Mouse (Mus musculus): ENCODE results near the gene Spam1. TPM values are rescaled to one million over a fixed set of nuclear protein-coding genes. Genes with fewer than 3 reads are reported as not detected.

Spam1 gene
- polyA plus RNA-seq (2015; fragmentation: Nextera tagmentation; extraction: Ambion mirVana): not detected in 2 replicates

DNA sequence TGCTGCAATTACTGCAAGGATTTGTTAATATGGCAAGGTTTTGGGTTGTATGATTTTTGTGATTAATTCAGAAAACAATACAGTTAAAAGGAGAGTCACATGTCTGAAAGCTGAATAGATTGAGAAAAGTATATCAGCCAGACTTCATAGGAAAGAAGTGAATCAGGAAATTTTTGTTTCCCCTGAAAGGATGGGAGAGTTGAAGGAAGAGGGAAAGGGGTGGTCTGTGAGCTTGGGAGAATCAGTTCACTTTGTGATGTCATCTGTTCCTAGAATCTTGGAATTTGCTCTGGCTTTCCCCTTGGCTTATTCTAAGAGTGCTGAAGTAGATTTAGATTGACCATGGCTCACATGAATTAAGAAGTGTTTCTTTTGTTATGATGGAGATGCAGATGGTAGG lies at the start of gene Spam1:
Gene Spam1 (plus strand): TSS at position 301 of the 400 bp plus-strand sequence.
- no peak for ATAC-seq (ENCODE audit: low FRiP score, low TSS enrichment)
- H3K36me3 ChIP-seq (ENCODE audit: control insufficient read depth, insufficient read depth, low read length): no peaks in the 10 kb centered on the region
- H3K27me3 ChIP-seq (ENCODE audit: control insufficient read depth, insufficient read depth, low read length): no peaks in the 10 kb centered on the region
- H3K4me3 ChIP-seq (ENCODE audit: low read depth, low read length): no peak within 1 kb of the TSS
- no peak for TF ChIP-seq EP300 (optimal IDR thresholded peaks at IDR 0.05)
- no peaks in the 10 kb centered on the region for H3K4me1 ChIP-seq (replicated peaks; ENCODE audit: control insufficient read depth, insufficient read depth)
- no peak within 1 kb of the TSS for H3K9ac ChIP-seq (ENCODE audit: low read length)
- DNase-seq (ENCODE audit: low spot score): no peak
- H3K4me2 ChIP-seq (replicated peaks; ENCODE audit: low read depth): no peak within 1 kb of the TSS
- no peaks in the 10 kb centered on the region for H3K9me3 ChIP-seq (ENCODE audit: control insufficient read depth, low read length)
- no peak within 1 kb of the TSS for H3K27ac ChIP-seq (replicated peaks)

- Histone ChIP-seq H3K4me1 (replicated peaks; ENCODE audit: control insufficient read depth, insufficient read depth) (no peaks in the 10 kb centered on the region), H3K27me3 (ENCODE audit: control insufficient read depth, insufficient read depth, low read length) (no peaks in the 10 kb centered on the region), H3K4me2 (replicated peaks; ENCODE audit: low read depth) (no peak within 1 kb of the TSS), H3K27ac (replicated peaks) (no peak within 1 kb of the TSS), H3K4me3 (ENCODE audit: low read depth, low read length) (no peak within 1 kb of the TSS), H3K36me3 (ENCODE audit: control insufficient read depth, insufficient read depth, low read length) (no peaks in the 10 kb centered on the region), H3K9me3 (ENCODE audit: control insufficient read depth, low read length) (no peaks in the 10 kb centered on the region), H3K9ac (ENCODE audit: low read length) (no peak within 1 kb of the TSS)
- ATAC-seq (ENCODE audit: low FRiP score, low TSS enrichment): no peak
- 57% methylated on average over 4 of the region's 4 CpGs for WGBS
- no peak for TF ChIP-seq CTCF (IDR thresholded peaks at IDR 0.05; ENCODE audit: low read depth)
- TF ChIP-seq EP300 (optimal IDR thresholded peaks at IDR 0.05): no peak
- no peak for DNase-seq (ENCODE audit: low spot score)
These were observed 43.0 kb upstream of the Spam1 start, which contains the start of gene Hyal4 for GRCm38 (mm10) chr6:24748029-24748428. Hyal4 (plus strand) TSS chr6:24748329.

DNA sequence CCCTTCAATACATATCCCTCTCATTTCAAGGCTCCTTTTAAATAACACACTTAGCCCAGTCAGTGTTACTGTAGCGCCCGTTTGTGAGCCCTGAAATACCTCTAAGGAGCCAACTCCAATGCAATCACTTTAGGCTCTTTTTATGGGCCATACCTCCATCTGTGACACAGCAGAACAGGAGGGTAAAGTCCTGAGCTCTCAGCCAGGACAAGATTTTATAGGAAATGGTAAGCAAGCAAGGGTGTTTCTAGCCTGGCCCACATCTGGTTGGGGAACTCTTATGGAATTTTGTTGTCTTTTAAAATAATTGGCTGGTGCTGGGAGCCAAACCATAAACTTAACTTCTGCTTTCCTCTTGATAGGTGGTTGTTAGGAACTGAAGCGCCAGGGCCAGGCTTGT lies 31.7 kb upstream of the Spam1 start:
- H3K36me3 ChIP-seq (ENCODE audit: control insufficient read depth, insufficient read depth, low read length): no peaks in the 10 kb centered on the region
- DNase-seq (ENCODE audit: low spot score): no peak
- H3K4me3 ChIP-seq (ENCODE audit: low read depth, low read length): no peak overlapping the region
- no peak overlapping the region for H3K9ac ChIP-seq (ENCODE audit: low read length)
- H3K9me3 ChIP-seq (ENCODE audit: control insufficient read depth, low read length): no peaks in the 10 kb centered on the region
- no peak for ATAC-seq (ENCODE audit: low FRiP score, low TSS enrichment)
- 83% methylated on average over 3 of the region's 3 CpGs for WGBS
- no peak overlapping the region for H3K4me2 ChIP-seq (replicated peaks; ENCODE audit: low read depth)
- no peak for TF ChIP-seq EP300 (optimal IDR thresholded peaks at IDR 0.05)
- no peak for TF ChIP-seq CTCF (IDR thresholded peaks at IDR 0.05; ENCODE audit: low read depth)
- no peaks in the 10 kb centered on the region for H3K4me1 ChIP-seq (replicated peaks; ENCODE audit: control insufficient read depth, insufficient read depth)
- no peak overlapping the region for H3K27ac ChIP-seq (replicated peaks)
- H3K27me3 ChIP-seq (ENCODE audit: control insufficient read depth, insufficient read depth, low read length): no peaks in the 10 kb centered on the region

DNA sequence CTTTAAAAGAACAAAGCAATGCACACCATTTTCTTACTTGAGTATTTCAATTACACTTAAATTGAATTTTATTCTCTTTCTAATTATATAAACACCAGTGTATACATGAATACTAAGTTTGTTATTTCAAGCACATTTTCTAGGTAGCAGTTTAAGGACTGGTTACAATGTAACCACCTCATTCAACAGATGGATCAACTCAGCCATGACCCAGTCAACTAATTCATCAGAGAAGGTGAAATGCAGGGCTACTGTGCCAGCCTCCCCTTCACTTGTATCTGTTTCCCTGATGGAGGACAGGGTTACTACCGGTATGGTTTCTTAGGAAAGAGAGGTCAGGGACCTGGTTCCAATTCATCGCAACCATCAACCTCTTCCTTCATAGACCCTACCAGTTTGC lies 24.7 kb upstream of the Spam1 start:
- Histone ChIP-seq H3K4me1 (replicated peaks; ENCODE audit: control insufficient read depth, insufficient read depth) (no peaks in the 10 kb centered on the region), H3K9ac (ENCODE audit: low read length) (no peak overlapping the region), H3K27me3 (ENCODE audit: control insufficient read depth, insufficient read depth, low read length) (no peaks in the 10 kb centered on the region), H3K4me2 (replicated peaks; ENCODE audit: low read depth) (no peak overlapping the region), H3K27ac (replicated peaks) (no peak overlapping the region), H3K9me3 (ENCODE audit: control insufficient read depth, low read length) (no peaks in the 10 kb centered on the region), H3K36me3 (ENCODE audit: control insufficient read depth, insufficient read depth, low read length) (no peaks in the 10 kb centered on the region), H3K4me3 (ENCODE audit: low read depth, low read length) (no peak overlapping the region)
- TF ChIP-seq EP300 (optimal IDR thresholded peaks at IDR 0.05) (no peak), CTCF (IDR thresholded peaks at IDR 0.05; ENCODE audit: low read depth) (no peak)
- ATAC-seq (ENCODE audit: low FRiP score, low TSS enrichment) (no peak), DNase-seq (ENCODE audit: low spot score) (no peak)
- WGBS: 76% methylated on average over 2 of the region's 2 CpGs

- DNase-seq (ENCODE audit: low spot score) (no peak), ATAC-seq (ENCODE audit: low FRiP score, low TSS enrichment) (no peak)
- H3K4me1 ChIP-seq (replicated peaks; ENCODE audit: control insufficient read depth, insufficient read depth): no peaks in the 10 kb centered on the region
- 42% methylated on average over 2 of the region's 2 CpGs for WGBS
- no peaks in the 10 kb centered on the region for H3K36me3 ChIP-seq (ENCODE audit: control insufficient read depth, insufficient read depth, low read length)
- H3K4me2 ChIP-seq (replicated peaks; ENCODE audit: low read depth): no peak overlapping the region
- no peak overlapping the region for H3K27ac ChIP-seq (replicated peaks)
- H3K9ac ChIP-seq (ENCODE audit: low read length): no peak overlapping the region
- TF ChIP-seq EP300 (optimal IDR thresholded peaks at IDR 0.05) (no peak), CTCF (IDR thresholded peaks at IDR 0.05; ENCODE audit: low read depth) (no peak)
- no peaks in the 10 kb centered on the region for H3K27me3 ChIP-seq (ENCODE audit: control insufficient read depth, insufficient read depth, low read length)
- H3K4me3 ChIP-seq (ENCODE audit: low read depth, low read length): no peak overlapping the region
- H3K9me3 ChIP-seq (ENCODE audit: control insufficient read depth, low read length): no peaks in the 10 kb centered on the region
These were observed 11.8 kb upstream of the Spam1 start for GRCm38 (mm10) chr6:24779182-24779581.

DNA sequence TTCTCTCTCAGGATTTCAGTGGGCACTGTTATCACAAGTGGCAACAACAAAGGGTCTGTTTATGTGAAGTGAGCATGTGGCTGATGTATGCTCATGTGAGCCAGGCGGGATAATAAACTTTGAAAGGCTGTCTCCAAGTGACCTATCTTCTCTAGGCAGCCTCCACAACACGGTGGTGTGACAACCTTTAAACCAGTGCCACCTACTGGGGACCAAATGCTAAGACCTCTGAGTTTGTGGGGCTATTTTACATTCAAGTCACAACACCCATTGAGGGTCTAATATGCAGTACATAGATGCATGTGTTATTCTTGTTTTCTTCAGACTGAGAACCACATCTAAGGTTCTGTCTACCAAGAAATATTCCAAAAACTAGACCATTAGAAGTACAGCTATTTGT lies 31.1 kb downstream of the Spam1 start:
- Histone ChIP-seq H3K4me3 (ENCODE audit: low read depth, low read length) (no peak overlapping the region), H3K27ac (replicated peaks) (no peak overlapping the region), H3K9me3 (ENCODE audit: control insufficient read depth, low read length) (no peaks in the 10 kb centered on the region), H3K27me3 (ENCODE audit: control insufficient read depth, insufficient read depth, low read length) (no peaks in the 10 kb centered on the region), H3K9ac (ENCODE audit: low read length) (no peak overlapping the region), H3K36me3 (ENCODE audit: control insufficient read depth, insufficient read depth, low read length) (no peaks in the 10 kb centered on the region), H3K4me2 (replicated peaks; ENCODE audit: low read depth) (no peak overlapping the region), H3K4me1 (replicated peaks; ENCODE audit: control insufficient read depth, insufficient read depth) (no peaks in the 10 kb centered on the region)
- WGBS: 31% methylated on average over 2 of the region's 2 CpGs
- no peak for TF ChIP-seq EP300 (optimal IDR thresholded peaks at IDR 0.05)
- peak; percentile 38 for TF ChIP-seq CTCF (IDR thresholded peaks at IDR 0.05; ENCODE audit: low read depth)
- DNase-seq (ENCODE audit: low spot score) (no peak), ATAC-seq (ENCODE audit: low FRiP score, low TSS enrichment) (no peak)

Other genes starting within 250 kb of the Spam1 start
- 0.10 TPM in 1 of 2 replicates, not detected in the other for gene Lmod2, start 193.4 kb upstream of the Spam1 start, polyA plus RNA-seq (2015; fragmentation: Nextera tagmentation; extraction: Ambion mirVana)
- gene Wasl, start 126.2 kb upstream of the Spam1 start, polyA plus RNA-seq (2015; fragmentation: Nextera tagmentation; extraction: Ambion mirVana): 73.5 and 80.9 TPM in 2 replicates
- not detected in 2 replicates for gene Hyal6, start 57.9 kb upstream of the Spam1 start, polyA plus RNA-seq (2015; fragmentation: Nextera tagmentation; extraction: Ambion mirVana)
- gene Hyal4, start 42.9 kb upstream of the Spam1 start, polyA plus RNA-seq (2015; fragmentation: Nextera tagmentation; extraction: Ambion mirVana): 0.99 and 1.0 TPM in 2 replicates
- not detected in 2 replicates for gene Hyal5, start 66.8 kb downstream of the Spam1 start, polyA plus RNA-seq (2015; fragmentation: Nextera tagmentation; extraction: Ambion mirVana)
- gene Tmem229a, start 165.1 kb downstream of the Spam1 start, polyA plus RNA-seq (2015; fragmentation: Nextera tagmentation; extraction: Ambion mirVana): 0.96 and 1.0 TPM in 2 replicates